Mouse (Mus musculus) liver, embryonic 11.5 days (tissue): Measurements from ENCODE around the gene Snx9. TPM values are rescaled to one million over a fixed set of nuclear protein-coding genes. Genes with fewer than 3 reads are reported as not detected.

Source experiments
- ATAC-seq: fragments of 200-750 bp; cut with Nextera tagmentation; replicated peaks from 2 replicates; pipeline ENCODE4 v1.8.0; 2017; ENCODE audit warnings: moderate number of reproducible peaks, mild to moderate bottlenecking, moderate TSS enrichment, moderate library complexity; ENCODE audit not compliant: low FRiP score
- DNase-seq: peaks from one replicate; pipeline ENCODE4 v3.0.0-alpha.2; 2017; ENCODE audit warnings: low spot score
- H3K27ac ChIP-seq: fragments of 300-500 bp; sonication (generic); 2 replicates; pipeline ENCODE4 v1.5.1; 2014; ENCODE audit warnings: mild to moderate bottlenecking, low read depth, low read length, control low read depth
- H3K27me3 ChIP-seq: fragments of 300-500 bp; sonication (generic); replicated peaks from 2 replicates; pipeline ENCODE4 v1.6.1; 2014; ENCODE audit warnings: low read length, mixed read lengths; ENCODE audit not compliant: control insufficient read depth, insufficient read depth
- H3K36me3 ChIP-seq: fragments of 300-500 bp; sonication (generic); 2 replicates; pipeline ENCODE4 v1.6.1; 2014; ENCODE audit warnings: mild to moderate bottlenecking, low read length, moderate library complexity, mixed read lengths; ENCODE audit not compliant: control insufficient read depth, insufficient read depth
- H3K4me1 ChIP-seq: fragments of 300-500 bp; sonication (generic); replicated peaks from 2 replicates; pipeline ENCODE4 v1.6.1; 2014; ENCODE audit warnings: low read length, mixed read lengths; ENCODE audit not compliant: control insufficient read depth, insufficient read depth
- H3K4me2 ChIP-seq: fragments of 300-500 bp; sonication (generic); 2 replicates; pipeline ENCODE4 v1.6.1; 2014; ENCODE audit warnings: mild to moderate bottlenecking, control low read depth, moderate library complexity
- H3K4me3 ChIP-seq: fragments of 300-500 bp; sonication (generic); 2 replicates; pipeline ENCODE4 v1.5.1; 2014; ENCODE audit warnings: low read depth, low read length, control low read depth
- H3K9ac ChIP-seq: fragments of 300-500 bp; sonication (generic); 2 replicates; pipeline ENCODE4 v1.6.1; 2014; ENCODE audit warnings: low read depth, low read length, control low read depth
- H3K9me3 ChIP-seq: fragments of 300-500 bp; sonication (generic); 2 replicates; pipeline ENCODE4 v1.6.1; 2016; ENCODE audit warnings: low read length, inconsistent platforms, mixed read lengths; ENCODE audit not compliant: control insufficient read depth
- WGBS: fragments of 180-500 bp; shearing (Covaris S2); extraction: QIAGEN DNeasy Blood & Tissue Kit; methylation state at CpG from one replicate; pipeline ENCODE4 v1.1.7; 2014; 5-methylcytosine and 5-hydroxymethylcytosine counted together
- polyA plus RNA-seq: library from polyadenylated mRNA; unstranded; fragments of >200 nt; fragmentation: Nextera tagmentation; extraction: Ambion mirVana; gene quantifications from 2 replicates; pipeline ENCODE4 v1.2.1, GENCODE M21; 2014

The Snx9 gene
- polyA plus RNA-seq, 1 experiment from 2014 or later: 31.2 TPM

DNA sequence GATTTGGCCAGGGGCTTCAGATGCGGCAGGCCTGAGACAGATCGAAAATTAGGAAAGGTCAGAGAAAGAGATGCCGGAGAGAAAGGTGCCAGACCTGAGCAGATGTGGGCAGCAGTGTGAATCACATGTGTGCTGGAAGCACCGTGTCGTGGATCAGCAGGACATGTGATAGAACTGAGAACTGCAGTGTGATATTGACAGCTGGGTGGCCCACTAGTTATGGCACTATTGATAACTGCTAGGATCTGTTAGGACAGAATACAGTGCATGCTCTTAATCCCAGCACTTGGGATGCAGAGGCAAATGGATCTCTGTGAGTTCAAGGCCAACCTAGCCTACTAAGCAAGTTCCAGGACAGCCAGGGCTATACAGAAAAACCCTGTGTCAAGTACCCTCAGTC lies 10.3 kb upstream of the Snx9 start:
- ATAC-seq (peak; percentile 51), DNase-seq (no peak)
- H3K27ac ChIP-seq: peak overlapping the region; percentile 82
- H3K9ac ChIP-seq: no peak overlapping the region
- no peaks in the 10 kb centered on the region for H3K27me3 ChIP-seq
- H3K4me3 ChIP-seq: no peak overlapping the region
- H3K4me2 ChIP-seq: peak overlapping the region; percentile 36
- no peaks in the 10 kb centered on the region for H3K9me3 ChIP-seq
- H3K36me3 ChIP-seq: no peaks in the 10 kb centered on the region
- WGBS: 68% methylated on average over 5 of the region's 5 CpGs
- H3K4me1 ChIP-seq: peaks cover 43% of the 10 kb centered on the region

GRCm38 (mm10) chr17:5831257-5831806 lies 9.8 kb upstream of the Snx9 start:
- Histone ChIP-seq H3K27ac (peak overlapping the region; percentile 82), H3K9ac (peak overlapping the region; percentile 7; the same call in 1 of the 2 replicates)

GRCm38 (mm10) chr17:5834166-5834565 lies 7.0 kb upstream of the Snx9 start:
- peaks cover 32% of the 10 kb centered on the region for H3K4me1 ChIP-seq
- no peak for ATAC-seq
- no peaks in the 10 kb centered on the region for H3K9me3 ChIP-seq
- H3K9ac ChIP-seq: no peak overlapping the region
- no peak overlapping the region for H3K27ac ChIP-seq
- H3K36me3 ChIP-seq: no peaks in the 10 kb centered on the region
- no peak overlapping the region for H3K4me3 ChIP-seq
- DNase-seq: no peak
- 85% methylated on average over 3 of the region's 3 CpGs for WGBS
- no peak overlapping the region for H3K4me2 ChIP-seq
- no peaks in the 10 kb centered on the region for H3K27me3 ChIP-seq

More at GRCm38 (mm10) chr17:5831257-5831806, 9.8 kb upstream of the Snx9 start:
- H3K27me3 ChIP-seq: no peaks in the 10 kb centered on the region
- no peaks in the 10 kb centered on the region for H3K36me3 ChIP-seq
- WGBS: 72% methylated on average over 1 of the region's 1 CpGs
- peak overlapping the region; percentile 36 for H3K4me2 ChIP-seq
- H3K9me3 ChIP-seq: no peaks in the 10 kb centered on the region
- ATAC-seq (no peak), DNase-seq (no peak)
- peaks cover 43% of the 10 kb centered on the region for H3K4me1 ChIP-seq
- H3K4me3 ChIP-seq: peak overlapping the region; percentile 14; the same call in 1 of the 2 replicates

- no peaks in the 10 kb centered on the region for H3K36me3 ChIP-seq
- no peaks in the 10 kb centered on the region for H3K27me3 ChIP-seq
- 82% methylated on average over 3 of the region's 3 CpGs for WGBS
- ATAC-seq: no peak
- H3K9ac ChIP-seq: no peak overlapping the region
- H3K4me1 ChIP-seq: peaks cover 30% of the 10 kb centered on the region
- no peak overlapping the region for H3K4me2 ChIP-seq
- DNase-seq: no peak
- no peaks in the 10 kb centered on the region for H3K9me3 ChIP-seq
- H3K27ac ChIP-seq: no peak overlapping the region
- H3K4me3 ChIP-seq: no peak overlapping the region
These were observed 6.3 kb upstream of the Snx9 start for GRCm38 (mm10) chr17:5834798-5835328.

- H3K27ac ChIP-seq: no peak overlapping the region
These were observed 1.4 kb upstream of the Snx9 start for GRCm38 (mm10) chr17:5839549-5840240.

GRCm38 (mm10) chr17:5840550-5841127 lies 490 bp upstream of the Snx9 start:
- peak overlapping the region; percentile 96 for H3K9ac ChIP-seq
- H3K4me2 ChIP-seq: peak overlapping the region; percentile 80
- H3K9me3 ChIP-seq: no peaks in the 10 kb centered on the region
- no peaks in the 10 kb centered on the region for H3K27me3 ChIP-seq
- H3K36me3 ChIP-seq: no peaks in the 10 kb centered on the region
- peak overlapping the region; percentile 90 for H3K4me3 ChIP-seq
- H3K4me1 ChIP-seq: peaks cover 26% of the 10 kb centered on the region
- peak; percentile 80 for DNase-seq
- ATAC-seq: peak; percentile 58
- 9% methylated on average over 26 of the region's 32 CpGs for WGBS
- H3K27ac ChIP-seq: peak overlapping the region; percentile 97

More at GRCm38 (mm10) chr17:5839549-5840240, 1.4 kb upstream of the Snx9 start:
- Histone ChIP-seq H3K9me3 (no peaks in the 10 kb centered on the region), H3K4me1 (peaks cover 25% of the 10 kb centered on the region), H3K4me3 (no peak overlapping the region), H3K36me3 (no peaks in the 10 kb centered on the region), H3K9ac (no peak overlapping the region), H3K4me2 (peak overlapping the region; percentile 80), H3K27me3 (no peaks in the 10 kb centered on the region)
- WGBS: 49% methylated on average over 5 of the region's 5 CpGs
- ATAC-seq (no peak), DNase-seq (no peak)

- H3K4me3 ChIP-seq: peak overlapping the region; percentile 90
- no peaks in the 10 kb centered on the region for H3K36me3 ChIP-seq
- no peaks in the 10 kb centered on the region for H3K27me3 ChIP-seq
- H3K9me3 ChIP-seq: no peaks in the 10 kb centered on the region
- peak overlapping the region; percentile 97 for H3K27ac ChIP-seq
- ATAC-seq (no peak), DNase-seq (no peak)
- WGBS: 1% methylated on average over 7 of the region's 7 CpGs
- peak overlapping the region; percentile 96 for H3K9ac ChIP-seq
- peak overlapping the region; percentile 80 for H3K4me2 ChIP-seq
- peaks cover 26% of the 10 kb centered on the region for H3K4me1 ChIP-seq
These were observed 779 bp downstream of the Snx9 start for GRCm38 (mm10) chr17:5841943-5842273.

GRCm38 (mm10) chr17:5842988-5843640 lies 2.0 kb downstream of the Snx9 start:
- ATAC-seq: no peak
- Histone ChIP-seq H3K36me3 (no peaks in the 10 kb centered on the region), H3K4me1 (peaks cover 26% of the 10 kb centered on the region), H3K4me2 (peak overlapping the region; percentile 80), H3K4me3 (0 out of 2 replicates have a peak overlapping the region, but pooled peaks have one; percentile 12), H3K9ac (no peak overlapping the region), H3K9me3 (no peaks in the 10 kb centered on the region), H3K27ac (no peak overlapping the region), H3K27me3 (no peaks in the 10 kb centered on the region)
- WGBS: 61% methylated on average over 9 of the region's 9 CpGs
- no peak for DNase-seq
